Mouse (Mus musculus): ENCODE measurements at regions not wholly inside any gene's neighbourhood (a gene's known extent, or its start where the extent isn't known, plus 50 kb on each side); places are given as distances from the start of the nearest gene placed in this dataset.

- no peak for DNase-seq (ENCODE audit: low spot score)
- WGBS = 86% methylated on average over 2 of the region's 2 CpGs
- Histone ChIP-seq H3K27ac (no peak overlapping the region), H3K4me3 (no peak overlapping the region), H3K9me3 (replicated peaks) (no peaks in the 10 kb centered on the region), H3K27me3 (ENCODE audit: low read depth, poor library complexity, severe bottlenecking) (no peaks in the 10 kb centered on the region), H3K4me1 (no peaks in the 10 kb centered on the region), H3K36me3 (no peaks in the 10 kb centered on the region)
Measured at GRCm38 (mm10) chr9:101616261-101616660, 245.4 kb upstream of the 9630041A04Rik start.

DNA sequence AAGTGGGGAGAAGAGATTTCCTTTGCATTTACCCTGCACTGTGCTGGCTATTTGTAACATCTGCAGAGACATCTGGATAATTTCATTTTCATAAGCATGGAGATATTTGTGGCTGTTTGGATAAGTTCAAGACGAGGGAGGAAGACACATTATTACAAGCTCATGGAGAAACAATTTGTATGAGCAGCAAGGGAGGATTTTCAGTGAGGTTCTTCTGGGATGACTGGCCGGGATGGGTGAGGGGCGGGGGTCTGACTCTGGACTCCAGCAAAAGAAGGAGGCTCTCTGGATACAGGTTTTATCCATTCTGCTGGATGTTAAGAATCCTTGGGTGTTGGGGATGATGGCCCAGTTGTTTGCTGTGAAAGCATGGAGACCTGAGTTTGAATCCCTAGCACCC, 246.5 kb upstream of the 9630041A04Rik start:
- no peak overlapping the region for H3K4me3 ChIP-seq
- no peak for DNase-seq (ENCODE audit: low spot score)
- no peaks in the 10 kb centered on the region for H3K36me3 ChIP-seq
- H3K27me3 ChIP-seq (ENCODE audit: low read depth, poor library complexity, severe bottlenecking) = 0 out of 2 replicates have a peak, but pooled peaks cover 6% of the 10 kb centered on the region
- WGBS = 87% methylated on average over 3 of the region's 3 CpGs
- no peaks in the 10 kb centered on the region for H3K9me3 ChIP-seq (replicated peaks)
- no peaks in the 10 kb centered on the region for H3K4me1 ChIP-seq
- H3K27ac ChIP-seq = no peak overlapping the region

DNA sequence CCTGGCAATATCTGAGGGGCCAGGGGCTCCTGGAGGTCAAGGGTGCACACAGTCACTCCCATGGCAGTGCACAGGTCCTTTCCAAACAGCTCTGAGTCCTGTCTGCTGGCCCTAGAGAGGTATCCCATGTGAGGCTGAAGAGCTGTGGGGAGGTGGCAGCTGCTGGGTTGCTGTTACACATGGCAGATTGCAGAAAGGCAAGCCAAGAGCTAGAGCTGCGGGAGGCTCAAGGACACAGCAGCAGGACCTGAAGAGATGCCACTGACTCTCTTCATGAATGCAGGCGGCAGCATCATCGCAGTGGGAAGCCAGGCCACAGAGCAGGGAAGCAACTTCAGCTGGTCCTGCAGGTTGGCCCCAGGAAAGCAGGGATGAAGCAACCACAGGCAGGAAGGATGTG, 247.7 kb upstream of the 9630041A04Rik start:
- Histone ChIP-seq H3K4me3 (no peak overlapping the region), H3K4me1 (no peaks in the 10 kb centered on the region), H3K27ac (no peak overlapping the region), H3K9me3 (replicated peaks) (no peaks in the 10 kb centered on the region), H3K27me3 (ENCODE audit: low read depth, poor library complexity, severe bottlenecking) (0 out of 2 replicates have a peak, but pooled peaks cover 6% of the 10 kb centered on the region), H3K36me3 (no peaks in the 10 kb centered on the region)
- DNase-seq (ENCODE audit: low spot score) = no peak
- WGBS = 71% methylated on average over 3 of the region's 3 CpGs

DNA sequence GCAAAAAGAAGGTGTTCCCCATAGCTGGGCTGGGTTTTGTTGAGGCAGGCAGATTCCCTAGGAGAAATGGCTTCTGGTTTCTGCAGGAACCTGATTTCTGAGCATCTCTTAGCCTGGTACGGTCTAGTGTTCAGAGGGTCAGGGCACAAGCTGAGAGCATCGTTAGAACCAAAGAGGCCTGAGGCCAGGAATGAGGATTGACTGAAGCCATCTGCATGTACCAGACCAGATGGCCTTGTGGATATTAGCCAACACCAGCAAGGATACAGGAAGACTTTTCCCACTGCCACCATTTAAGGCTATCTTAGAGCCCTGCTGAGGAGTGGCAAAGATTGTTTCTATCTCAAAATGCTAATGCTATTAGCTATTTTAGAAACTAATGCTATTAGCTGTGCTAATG, 248.2 kb upstream of the 9630041A04Rik start:
- H3K9me3 ChIP-seq (replicated peaks) = no peaks in the 10 kb centered on the region
- H3K36me3 ChIP-seq = no peaks in the 10 kb centered on the region
- no peak for DNase-seq (ENCODE audit: low spot score)
- H3K4me3 ChIP-seq = no peak overlapping the region
- H3K27me3 ChIP-seq (ENCODE audit: low read depth, poor library complexity, severe bottlenecking) = 0 out of 2 replicates have a peak, but pooled peaks cover 6% of the 10 kb centered on the region
- no peak overlapping the region for H3K27ac ChIP-seq
- H3K4me1 ChIP-seq = no peaks in the 10 kb centered on the region
- 74% methylated on average over 2 of the region's 2 CpGs for WGBS

- H3K9me3 ChIP-seq (replicated peaks) = no peaks in the 10 kb centered on the region
- H3K27ac ChIP-seq = no peak overlapping the region
- WGBS = 85% methylated on average over 5 of the region's 5 CpGs
- no peak for DNase-seq (ENCODE audit: low spot score)
- H3K4me1 ChIP-seq = no peaks in the 10 kb centered on the region
- H3K4me3 ChIP-seq = no peak overlapping the region
- 0 out of 2 replicates have a peak, but pooled peaks cover 6% of the 10 kb centered on the region for H3K27me3 ChIP-seq (ENCODE audit: low read depth, poor library complexity, severe bottlenecking)
- H3K36me3 ChIP-seq = no peaks in the 10 kb centered on the region
Measured at GRCm38 (mm10) chr9:101612971-101613370, 248.7 kb upstream of the 9630041A04Rik start.

DNA sequence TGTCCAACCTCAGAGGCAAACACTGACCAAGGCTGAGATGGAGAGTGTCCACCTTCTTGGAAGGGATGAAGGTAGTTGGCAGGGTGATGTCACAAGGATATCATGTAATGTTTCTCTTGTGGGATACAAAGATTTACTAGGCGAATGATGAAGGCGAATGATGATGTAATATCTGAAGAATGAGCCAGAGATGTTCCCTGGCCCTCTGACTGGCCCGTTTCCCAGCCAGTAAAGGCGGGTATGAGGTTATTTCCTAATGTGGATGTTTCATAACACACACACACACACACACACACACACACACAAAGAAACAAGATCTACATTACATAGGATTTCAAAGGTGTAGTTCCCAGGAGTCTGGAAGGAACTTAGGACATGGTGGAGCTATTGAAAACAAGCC, 249.1 kb upstream of the 9630041A04Rik start:
- no peaks in the 10 kb centered on the region for H3K9me3 ChIP-seq (replicated peaks)
- no peaks in the 10 kb centered on the region for H3K36me3 ChIP-seq
- no peak for DNase-seq (ENCODE audit: low spot score)
- no peak overlapping the region for H3K27ac ChIP-seq
- H3K4me1 ChIP-seq = no peaks in the 10 kb centered on the region
- H3K27me3 ChIP-seq (ENCODE audit: low read depth, poor library complexity, severe bottlenecking) = 0 out of 2 replicates have a peak, but pooled peaks cover 6% of the 10 kb centered on the region
- no peak overlapping the region for H3K4me3 ChIP-seq
- WGBS = 88% methylated on average over 4 of the region's 4 CpGs

GRCm38 (mm10) chr9:101611481-101611880, 250.2 kb upstream of the 9630041A04Rik start:
- no peak overlapping the region for H3K4me3 ChIP-seq
- WGBS = 26% methylated on average over 3 of the region's 3 CpGs
- 0 out of 2 replicates have a peak, but pooled peaks cover 6% of the 10 kb centered on the region for H3K27me3 ChIP-seq (ENCODE audit: low read depth, poor library complexity, severe bottlenecking)
- no peaks in the 10 kb centered on the region for H3K4me1 ChIP-seq
- peak; percentile 61 for DNase-seq (ENCODE audit: low spot score)
- H3K36me3 ChIP-seq = no peaks in the 10 kb centered on the region
- H3K9me3 ChIP-seq (replicated peaks) = no peaks in the 10 kb centered on the region
- no peak overlapping the region for H3K27ac ChIP-seq

GRCm38 (mm10) chr9:101610806-101611443, 250.7 kb upstream of the 9630041A04Rik start:
- H3K4me3 ChIP-seq = no peak overlapping the region
- DNase-seq (ENCODE audit: low spot score) = no peak
- H3K36me3 ChIP-seq = no peaks in the 10 kb centered on the region
- no peak overlapping the region for H3K27ac ChIP-seq
- H3K27me3 ChIP-seq (ENCODE audit: low read depth, poor library complexity, severe bottlenecking) = 0 out of 2 replicates have a peak, but pooled peaks cover 6% of the 10 kb centered on the region
- no peaks in the 10 kb centered on the region for H3K4me1 ChIP-seq
- 65% methylated on average over 8 of the region's 8 CpGs for WGBS
- H3K9me3 ChIP-seq (replicated peaks) = no peaks in the 10 kb centered on the region

GRCm38 (mm10) chr9:101610338-101610737, 251.3 kb upstream of the 9630041A04Rik start:
- 89% methylated on average over 4 of the region's 4 CpGs for WGBS
- no peak for DNase-seq (ENCODE audit: low spot score)
- Histone ChIP-seq H3K4me3 (no peak overlapping the region), H3K36me3 (no peaks in the 10 kb centered on the region), H3K9me3 (replicated peaks) (no peaks in the 10 kb centered on the region), H3K27ac (no peak overlapping the region), H3K4me1 (no peaks in the 10 kb centered on the region), H3K27me3 (ENCODE audit: low read depth, poor library complexity, severe bottlenecking) (0 out of 2 replicates have a peak, but pooled peaks cover 6% of the 10 kb centered on the region)

- H3K27me3 ChIP-seq (ENCODE audit: low read depth, poor library complexity, severe bottlenecking) = no peaks in the 10 kb centered on the region
- H3K36me3 ChIP-seq = no peaks in the 10 kb centered on the region
- H3K4me1 ChIP-seq = peaks cover 14% of the 10 kb centered on the region
- peak overlapping the region; percentile 59 for H3K27ac ChIP-seq
- peak; percentile 52 for DNase-seq (ENCODE audit: low spot score)
- H3K4me3 ChIP-seq = no peak overlapping the region
- 18% methylated on average over 6 of the region's 6 CpGs for WGBS
- H3K9me3 ChIP-seq (replicated peaks) = no peaks in the 10 kb centered on the region
Measured at GRCm38 (mm10) chr9:101602799-101603198, 258.8 kb upstream of the 9630041A04Rik start.

GRCm38 (mm10) chr9:101596898-101597297, 264.7 kb upstream of the 9630041A04Rik start:
- no peak overlapping the region for H3K4me3 ChIP-seq
- H3K4me1 ChIP-seq = no peaks in the 10 kb centered on the region; the same call in 1 of the 2 replicates
- no peak overlapping the region for H3K27ac ChIP-seq
- no peaks in the 10 kb centered on the region for H3K27me3 ChIP-seq (ENCODE audit: low read depth, poor library complexity, severe bottlenecking)
- no peak for DNase-seq (ENCODE audit: low spot score)
- H3K36me3 ChIP-seq = no peaks in the 10 kb centered on the region
- H3K9me3 ChIP-seq (replicated peaks) = no peaks in the 10 kb centered on the region
- 89% methylated on average over 3 of the region's 3 CpGs for WGBS

- no peak overlapping the region for H3K27ac ChIP-seq
- H3K9me3 ChIP-seq (replicated peaks) = no peaks in the 10 kb centered on the region
- WGBS = 84% methylated on average over 14 of the region's 14 CpGs
- peaks cover 6% of the 10 kb centered on the region; the same call in 1 of the 2 replicates for H3K4me1 ChIP-seq
- no peaks in the 10 kb centered on the region for H3K36me3 ChIP-seq
- H3K27me3 ChIP-seq (ENCODE audit: low read depth, poor library complexity, severe bottlenecking) = no peaks in the 10 kb centered on the region
- H3K4me3 ChIP-seq = no peak overlapping the region
- DNase-seq (ENCODE audit: low spot score) = no peak
Measured at GRCm38 (mm10) chr9:101595101-101595650, 266.5 kb upstream of the 9630041A04Rik start.

GRCm38 (mm10) chr9:101592621-101593020, 269.0 kb upstream of the 9630041A04Rik start:
- H3K4me3 ChIP-seq = no peak overlapping the region
- peaks cover 6% of the 10 kb centered on the region; the same call in 1 of the 2 replicates for H3K4me1 ChIP-seq
- 85% methylated on average over 8 of the region's 8 CpGs for WGBS
- H3K27me3 ChIP-seq (ENCODE audit: low read depth, poor library complexity, severe bottlenecking) = no peaks in the 10 kb centered on the region
- no peaks in the 10 kb centered on the region for H3K9me3 ChIP-seq (replicated peaks)
- DNase-seq (ENCODE audit: low spot score) = no peak
- H3K36me3 ChIP-seq = no peaks in the 10 kb centered on the region
- no peak overlapping the region for H3K27ac ChIP-seq
